16 mouse cellular contexts compared by ENCODE assay signal in the genomic region with DNA sequence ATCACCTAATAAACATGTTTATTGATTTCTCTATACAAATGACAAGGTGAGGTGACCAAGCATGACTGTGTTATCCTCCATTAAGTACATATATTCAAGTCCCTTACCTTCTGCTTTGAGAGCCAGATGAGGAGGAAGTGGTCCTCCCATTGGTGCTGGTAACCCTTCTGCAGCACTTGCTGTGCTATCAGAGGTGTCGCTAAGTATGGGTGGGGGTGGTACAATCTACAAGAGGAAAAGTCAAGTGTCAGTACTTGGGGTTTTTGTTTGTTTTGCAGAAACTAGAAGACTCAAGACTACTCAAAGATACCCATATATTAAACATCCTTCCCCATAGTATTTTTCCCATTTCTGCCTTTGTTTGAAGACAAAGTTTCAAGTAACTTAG. TPM values are rescaled to one million over a fixed set of nuclear protein-coding genes. Genes with fewer than 3 reads are reported as not detected.
DNase-seq lines count a peak whose midpoint lies in the region; ATAC-seq and TF ChIP-seq lines count a peak whose summit lies in the region.
"Had no signal": no experiment of that assay in that cellular context is flagged by ENCODE, and none has a peak within 500 bp of the region (broad histone marks: within the 10 kb centered on the region; RNA-seq: fewer than 3 reads in every experiment).

No protein-coding gene starts in this region.

- WGBS in lung, embryonic 14.5 days, result 48% methylated on average over 1 of the region's 1 CpGs
- WGBS in midbrain, embryonic 13.5 days, result 80% methylated on average over 1 of the region's 1 CpGs
- WGBS in midbrain, embryonic 14.5 days, result 81% methylated on average over 1 of the region's 1 CpGs

- H3K9ac ChIP-seq in lung, embryonic 14.5 days, result no peak overlapping the region
- no peak overlapping the region for H3K9ac ChIP-seq in midbrain, embryonic 13.5 days (replicated peaks)
- H3K9ac ChIP-seq in midbrain, embryonic 14.5 days (replicated peaks; ENCODE audit: low read length), result no peak overlapping the region
- no peak overlapping the region for H3K9ac ChIP-seq in MEL (ENCODE audit: control insufficient read depth, low read depth, low read length, poor library complexity, severe bottlenecking)
- H3K9ac ChIP-seq: embryonic facial prominence, embryonic 12.5 days; forebrain, embryonic 15.5 days; hindbrain, embryonic 12.5 days had no signal

- no peak overlapping the region for H3K4me2 ChIP-seq in lung, embryonic 14.5 days
- H3K4me2 ChIP-seq in midbrain, embryonic 13.5 days (replicated peaks), result no peak overlapping the region
- H3K4me2 ChIP-seq in midbrain, embryonic 14.5 days (ENCODE audit: low read length), result no peak overlapping the region
- H3K4me2 ChIP-seq: embryonic facial prominence, embryonic 12.5 days; forebrain, embryonic 15.5 days; hindbrain, embryonic 12.5 days had no signal

- H3K9me3 ChIP-seq in lung, embryonic 14.5 days (ENCODE audit: low read depth, low read length), result no peaks in the 10 kb centered on the region
- no peaks in the 10 kb centered on the region for H3K9me3 ChIP-seq in midbrain, embryonic 13.5 days
- no peaks in the 10 kb centered on the region for H3K9me3 ChIP-seq in midbrain, embryonic 14.5 days (ENCODE audit: control insufficient read depth, low read length)
- H3K9me3 ChIP-seq in MEL (replicated peaks; ENCODE audit: insufficient read depth, low read length), result no peaks in the 10 kb centered on the region
- H3K9me3 ChIP-seq: embryonic facial prominence, embryonic 12.5 days; forebrain, embryonic 15.5 days; G1E; hindbrain, embryonic 12.5 days had no signal

- no peak for TF ChIP-seq POLR2A in MEL (IDR thresholded peaks at IDR 0.05; ENCODE audit: control insufficient read depth in 1 of 2, insufficient read depth in 1 of 2, low read depth in 1 of 2, low read length in 2 of 2, poor library complexity in 1 of 2)

- H3K36me3 ChIP-seq in lung, embryonic 14.5 days (ENCODE audit: insufficient read depth), result peaks cover 72% of the 10 kb centered on the region
- H3K36me3 ChIP-seq in midbrain, embryonic 13.5 days, result peaks cover 60% of the 10 kb centered on the region
- peaks cover 65% of the 10 kb centered on the region for H3K36me3 ChIP-seq in midbrain, embryonic 14.5 days (ENCODE audit: control insufficient read depth, insufficient read depth, low read length)
- peaks cover 60 to 71% of the 10 kb centered on the region in 2 experiments for H3K36me3 ChIP-seq in MEL (ENCODE audit: control insufficient read depth in 1 of 2, insufficient read depth in 2 of 2, low read length in 2 of 2)

- no peak for TF ChIP-seq EP300 in MEL (IDR thresholded peaks at IDR 0.05; ENCODE audit: low read depth in 1 of 2, low read length in 2 of 2)

- H3K4me3 ChIP-seq in lung, embryonic 14.5 days (ENCODE audit: low read depth, low read length), result no peak overlapping the region
- no peak overlapping the region for H3K4me3 ChIP-seq in midbrain, embryonic 13.5 days (replicated peaks)
- H3K4me3 ChIP-seq in midbrain, embryonic 14.5 days (replicated peaks; ENCODE audit: low read depth, low read length), result no peak overlapping the region
- no peak overlapping the region for H3K4me3 ChIP-seq in MEL (ENCODE audit: control insufficient read depth in 1 of 2, insufficient read depth in 1 of 2, low read depth in 2 of 2, low read length in 2 of 2)
- H3K4me3 ChIP-seq: embryonic facial prominence, embryonic 12.5 days; forebrain, embryonic 15.5 days; hindbrain, embryonic 12.5 days had no signal

- H3K27ac ChIP-seq in lung, embryonic 14.5 days (ENCODE audit: low read depth), result no peak overlapping the region
- no peak overlapping the region for H3K27ac ChIP-seq in midbrain, embryonic 13.5 days
- no peak overlapping the region for H3K27ac ChIP-seq in midbrain, embryonic 14.5 days (replicated peaks; ENCODE audit: low read depth, low read length)
- H3K27ac ChIP-seq in MEL (ENCODE audit: control insufficient read depth, low read depth, low read length), result no peak overlapping the region
- H3K27ac ChIP-seq: embryonic facial prominence, embryonic 12.5 days; forebrain, embryonic 15.5 days; hindbrain, embryonic 12.5 days had no signal

- DNase-seq in lung, embryonic 14.5 days, result no peak
- no peak for DNase-seq in lung, adult 18-20 months
- DNase-seq in midbrain, embryonic 14.5 days, result no peak
- DNase-seq in A20 (ENCODE audit: low read depth, low spot score), result peak; percentile 27
- DNase-seq in MEL (ENCODE audit: low read depth, low spot score), result peak; percentile 49
- no peak for DNase-seq in thymus, postnatal 14 days
- DNase-seq in ovary, postnatal 10 days (ENCODE audit: low spot score), result no peak

- peaks cover 58% of the 10 kb centered on the region for H3K79me2 ChIP-seq in MEL (ENCODE audit: control insufficient read depth, insufficient read depth, low read length, poor library complexity)

- TF ChIP-seq CTCF in lung, embryonic 14.5 days (IDR thresholded peaks at IDR 0.05; ENCODE audit: low read depth), result no peak
- no peak for TF ChIP-seq CTCF in MEL (IDR thresholded peaks at IDR 0.05 in 2 of 3, conservative IDR thresholded peaks at IDR 0.05 in 1 of 3; ENCODE audit: control insufficient read depth in 1 of 3, insufficient read depth in 1 of 3, low read depth in 2 of 3, low read length in 3 of 3, poor library complexity in 1 of 3, severe bottlenecking in 1 of 3)

- no peak for TF ChIP-seq RAD21 in MEL (IDR thresholded peaks at IDR 0.05; ENCODE audit: low read depth, low read length)

- H3K4me1 ChIP-seq in lung, embryonic 14.5 days (ENCODE audit: insufficient read depth), result no peaks in the 10 kb centered on the region
- H3K4me1 ChIP-seq in midbrain, embryonic 13.5 days (replicated peaks), result peaks cover 31% of the 10 kb centered on the region
- peaks cover 16% of the 10 kb centered on the region for H3K4me1 ChIP-seq in midbrain, embryonic 14.5 days (ENCODE audit: control insufficient read depth, insufficient read depth, low read length)
- H3K4me1 ChIP-seq in MEL (ENCODE audit: control insufficient read depth in 1 of 2, insufficient read depth in 2 of 2, low read length in 2 of 2), result peaks cover 8 to 12% of the 10 kb centered on the region in 2 experiments

- ATAC-seq in lung, embryonic 14.5 days (ENCODE audit: insufficient read depth), result 0 out of 2 replicates have a peak, but pooled peaks have one; percentile 47
- 0 out of 2 replicates have a peak, but pooled peaks have one; percentile 6 for ATAC-seq in midbrain, embryonic 13.5 days
- no peak for ATAC-seq in midbrain, embryonic 14.5 days (ENCODE audit: low FRiP score, low TSS enrichment)

- no peaks in the 10 kb centered on the region for H3K27me3 ChIP-seq in lung, embryonic 14.5 days (ENCODE audit: insufficient read depth, low read length)
- H3K27me3 ChIP-seq in midbrain, embryonic 13.5 days, result no peaks in the 10 kb centered on the region
- no peaks in the 10 kb centered on the region for H3K27me3 ChIP-seq in midbrain, embryonic 14.5 days (ENCODE audit: control insufficient read depth, insufficient read depth, low read length)
- no peaks in the 10 kb centered on the region for H3K27me3 ChIP-seq in MEL (ENCODE audit: control insufficient read depth in 1 of 2, insufficient read depth in 2 of 2, low read length in 2 of 2)
- H3K27me3 ChIP-seq: embryonic facial prominence, embryonic 12.5 days; forebrain, embryonic 15.5 days; hindbrain, embryonic 12.5 days had no signal

TF ChIP-seq in MEL, 35 proteins besides CTCF, POLR2A, EP300 and RAD21:
- TF ChIP-seq TCF12 (IDR thresholded peaks at IDR 0.05; ENCODE audit: low read depth, low read length), result no peak
- no peak for TF ChIP-seq MAFK (IDR thresholded peaks at IDR 0.05; ENCODE audit: borderline replicate concordance, low read depth, low read length)
TF ChIP-seq in MEL: peak in this region for 0.

RNA-seq across cellular contexts. Expression of a gene that starts 6.4 kb away (rescaled TPM):
- polyA plus RNA-seq in lung, embryonic 14.5 days (2014; fragmentation: Nextera tagmentation; extraction: Ambion mirVana), result 30.7 and 30.8 TPM in 2 replicates
- polyA plus RNA-seq in midbrain, embryonic 13.5 days (2015; fragmentation: Nextera tagmentation; extraction: Ambion mirVana), result 51.6 and 53.7 TPM in 2 replicates
- polyA plus RNA-seq in midbrain, embryonic 14.5 days (2014; fragmentation: Nextera tagmentation; extraction: Ambion mirVana), result 36.8 and 43.2 TPM in 2 replicates
- 82.0 and 94.1 TPM in 2 replicates for total RNA-seq in MEL (2012; rRNA removed)
- 100 to 1,000 TPM; 170 to 262 TPM for polyA plus RNA-seq in MEL (2012; ENCODE audit: insufficient read depth in 1 of 2, insufficient read length in 2 of 2, low read depth in 1 of 2, low replicate concordance in 2 of 2, missing spikeins in 1 of 2)

RNA-seq across cellular contexts. Expression of a gene that starts 56.1 kb away (rescaled TPM):
- polyA plus RNA-seq in lung, embryonic 14.5 days (2014; fragmentation: Nextera tagmentation; extraction: Ambion mirVana), result 0.28 and 0.38 TPM in 2 replicates
- polyA plus RNA-seq in midbrain, embryonic 13.5 days (2015; fragmentation: Nextera tagmentation; extraction: Ambion mirVana), result 0.27 and 0.35 TPM in 2 replicates
- polyA plus RNA-seq in midbrain, embryonic 14.5 days (2014; fragmentation: Nextera tagmentation; extraction: Ambion mirVana), result 0.26 and 0.47 TPM in 2 replicates
- 1.9 and 3.7 TPM in 2 replicates for total RNA-seq in MEL (2012; rRNA removed)
- polyA plus RNA-seq in MEL (2012; ENCODE audit: insufficient read depth in 1 of 2, insufficient read length in 2 of 2, low read depth in 1 of 2, low replicate concordance in 2 of 2, missing spikeins in 1 of 2), result 1 to 10 TPM in 1 of 2 experiments, not detected in 1; 2.4 TPM
- total RNA-seq: gastrocnemius, adult 8-10 months; gastrocnemius, postnatal 36 days; heart, postnatal 10 days; heart, postnatal 4 days had no signal

Comparison
In these comparisons a context has a peak if more than half of its experiments do, and no peak if none do; other contexts are left out.
1. DNase-seq: peak in A20 (single experiment) and MEL (single experiment); none in lung, embryonic 14.5 days (single experiment), lung, adult 18-20 months (0 of 2), midbrain, embryonic 14.5 days (single experiment), thymus, postnatal 14 days (single experiment) and ovary, postnatal 10 days (single experiment).